Mouse (Mus musculus) testis, adult 2 months (tissue): ENCODE results near the gene Stpg1.

Experiments
- CTCF ChIP-seq: fragments of 200-500 bp; IDR thresholded peaks from 2 replicates; pipeline ENCODE4 v1.5.1; 2012; ENCODE audit warnings: low read depth, mild to moderate bottlenecking, inconsistent platforms, low read length, moderate library complexity; ENCODE audit not compliant: control insufficient read depth, insufficient read depth, insufficient replicate concordance
- POLR2A ChIP-seq: fragments of 200-500 bp; IDR thresholded peaks from 2 replicates; pipeline ENCODE4 v1.6.1; 2012; ENCODE audit warnings: low read depth, mild to moderate bottlenecking, inconsistent platforms, low read length, moderate library complexity; ENCODE audit not compliant: control insufficient read depth

DNA sequence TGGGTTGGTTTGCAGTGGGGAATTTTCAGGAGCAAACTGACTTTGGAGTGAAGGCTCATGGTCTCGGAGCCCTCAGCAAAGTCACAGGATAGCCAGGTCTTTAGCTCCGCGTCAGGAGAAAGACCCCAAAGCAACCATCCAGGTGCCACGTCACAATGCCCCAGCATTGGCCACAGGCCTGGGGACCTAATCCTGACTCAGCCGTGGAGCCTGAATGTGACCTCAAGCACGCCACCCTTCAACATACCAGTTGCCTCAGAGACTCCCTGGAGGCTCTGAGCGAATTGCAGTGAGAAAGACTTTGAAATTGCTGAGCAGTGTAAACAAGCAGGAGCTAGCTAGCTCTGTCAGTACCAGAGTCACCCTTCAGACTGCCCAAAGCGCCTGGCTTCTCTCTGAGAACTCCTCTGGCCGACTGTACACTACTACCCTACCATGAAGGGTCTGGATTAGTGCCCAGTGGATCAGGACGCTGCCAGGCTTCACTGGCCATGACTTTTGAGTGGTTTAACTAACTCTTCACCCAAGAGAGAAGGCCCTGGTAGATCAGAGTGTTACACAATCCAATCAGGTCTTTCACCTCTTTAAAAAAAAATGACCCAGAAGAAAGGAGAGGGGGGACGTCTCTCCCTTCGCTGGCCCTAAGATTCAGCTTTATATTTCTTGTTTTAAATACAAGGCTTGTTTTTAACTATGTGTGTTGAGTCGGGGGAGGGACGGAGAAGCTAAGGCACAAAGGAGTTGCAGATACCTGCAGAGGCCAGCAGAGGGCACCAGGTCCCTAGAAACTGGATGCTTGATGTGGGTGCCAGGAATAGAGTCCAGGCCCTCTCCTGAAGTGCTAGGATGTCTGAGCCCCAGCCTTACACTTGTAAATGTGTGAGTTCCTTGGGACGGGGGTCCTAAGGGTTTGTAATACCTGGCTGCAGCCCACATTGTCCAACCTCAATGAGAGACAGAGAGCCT, 22.0 kb downstream of the Stpg1 start:
- TF ChIP-seq CTCF (peak; percentile 73; the same call in 1 of the 2 replicates), POLR2A (no peak)
